8 mouse cellular contexts compared by ENCODE assay signal in the genomic region with DNA sequence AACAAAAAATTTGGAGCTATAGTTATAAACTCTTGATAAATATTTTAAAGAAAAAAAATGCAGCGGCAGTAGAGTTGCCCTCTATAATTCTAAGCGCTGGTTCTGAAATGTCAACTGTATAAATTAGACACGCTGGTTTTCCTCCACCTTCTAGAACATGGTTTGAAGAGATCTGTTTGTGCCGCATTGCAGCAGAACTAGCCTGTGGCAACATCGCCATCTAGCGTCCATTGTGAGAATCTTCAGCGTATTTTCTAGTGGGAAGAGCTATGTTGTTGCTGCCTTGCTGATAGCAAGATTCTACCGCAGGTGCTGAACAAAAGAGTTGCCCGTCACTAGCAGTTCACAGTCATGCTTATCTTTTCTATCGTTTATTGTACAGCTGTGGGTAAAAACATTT.
A peak's percentile ranks its signal among the peaks of the same experiment; 100 is the strongest.
DNase-seq lines count a peak whose midpoint lies in the region; TF ChIP-seq lines count a peak whose summit lies in the region.

No protein-coding gene starts in this region.

- H3K4me1 ChIP-seq in ES-Bruce4 (ENCODE audit: control insufficient read depth, insufficient read depth, low read length) = no peaks in the 10 kb centered on the region

- no peaks in the 10 kb centered on the region for H3K9me3 ChIP-seq in ES-Bruce4 (replicated peaks; ENCODE audit: control insufficient read depth, insufficient read depth, low read length, poor library complexity, severe bottlenecking)

- no peaks in the 10 kb centered on the region for H3K36me3 ChIP-seq in ES-Bruce4 (ENCODE audit: control insufficient read depth, insufficient read depth, low read length, poor library complexity, severe bottlenecking)

- H3K27ac ChIP-seq in ES-Bruce4 (ENCODE audit: insufficient read depth, low read length) = no peak overlapping the region

- peak; percentile 7 to 42 for DNase-seq in adrenal gland, postnatal 4 days (ENCODE audit: low spot score in 2 of 2)
- DNase-seq in fibroblast of lung, adult 2 months (ENCODE audit: low read depth) = peak; percentile 44
- peak; percentile 65 to 76 for DNase-seq in heart, postnatal 14 days
- peak; percentile 70 to 78 for DNase-seq in kidney, postnatal 4 days
- peak; percentile 61 to 72 for DNase-seq in lung, adult 18-20 months
- DNase-seq in ovary, postnatal 14 days (ENCODE audit: low spot score) = peak; percentile 63
- DNase-seq in thymus, postnatal 36 days = peak; percentile 46

- no peaks in the 10 kb centered on the region for H3K27me3 ChIP-seq in ES-Bruce4 (ENCODE audit: control insufficient read depth, insufficient read depth, low read length, poor library complexity, severe bottlenecking)

- no peak for TF ChIP-seq POLR2A in ES-Bruce4 (IDR thresholded peaks at IDR 0.05; ENCODE audit: insufficient read depth, low read length)

- no peak overlapping the region for H3K9ac ChIP-seq in ES-Bruce4 (ENCODE audit: low read depth, poor library complexity, severe bottlenecking)

- H3K4me3 ChIP-seq in ES-Bruce4 (ENCODE audit: low read depth, low read length) = no peak overlapping the region

- TF ChIP-seq CTCF in ES-Bruce4 (IDR thresholded peaks at IDR 0.05; ENCODE audit: low read depth, low read length) = peak; percentile 81

- no peak for TF ChIP-seq EP300 in ES-Bruce4 (IDR thresholded peaks at IDR 0.05; ENCODE audit: insufficient read depth, low read depth, low read length)

- intact Hi-C loops in heart, postnatal 14 days (cut with DNase I) = loop anchor here (1.0 to 10.0 kb wide), 2 partner anchors 95 to 178 kb away; a partner anchor contains a TSS
